Mouse (Mus musculus): ENCODE measurements at regions not wholly inside any gene's neighbourhood (a gene's known extent, or its start where the extent isn't known, plus 50 kb on each side); places are given as distances from the start of the nearest gene placed in this dataset.

DNA sequence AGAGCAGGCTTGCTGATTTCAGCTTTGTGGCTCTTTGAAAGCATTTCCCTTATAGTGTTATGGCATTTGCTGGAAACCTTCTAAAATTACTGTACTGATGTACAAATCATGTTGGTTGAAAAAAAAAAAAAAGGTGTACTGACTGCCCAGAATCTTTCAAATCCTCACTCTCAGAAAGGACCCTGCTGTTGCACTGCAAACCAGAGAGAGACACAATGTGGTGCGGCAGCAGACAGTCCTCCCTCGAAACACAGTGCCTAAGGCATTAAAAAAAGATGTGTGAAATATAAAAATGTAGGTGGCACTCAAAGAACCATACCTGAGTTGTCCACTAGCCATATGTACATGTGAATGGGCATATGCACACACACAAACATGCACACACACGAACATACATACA, 128.3 kb downstream of the Actr3 start:
- Histone ChIP-seq H3K4me3 (replicated peaks; ENCODE audit: low read length) (no peak overlapping the region), H3K27me3 (ENCODE audit: insufficient read depth, low read length) (no peaks in the 10 kb centered on the region), H3K36me3 (ENCODE audit: insufficient read depth, low read length) (no peaks in the 10 kb centered on the region), H3K9me3 (ENCODE audit: low read length) (peaks cover 22% of the 10 kb centered on the region), H3K4me1 (replicated peaks; ENCODE audit: low read depth, low read length) (no peaks in the 10 kb centered on the region)
- TF ChIP-seq POU5F1 (IDR thresholded peaks at IDR 0.05; ENCODE audit: borderline replicate concordance, low read length) (no peak), CTCF (conservative IDR thresholded peaks at IDR 0.05; ENCODE audit: low read length) (no peak), NANOG (IDR thresholded peaks at IDR 0.05; ENCODE audit: borderline replicate concordance, low read length) (no peak)

GRCm38 (mm10) chr1:125298520-125299090, 136.9 kb downstream of the Actr3 start:
- Histone ChIP-seq H3K4me1 (replicated peaks; ENCODE audit: low read depth, low read length) (no peaks in the 10 kb centered on the region), H3K27me3 (ENCODE audit: insufficient read depth, low read length) (no peaks in the 10 kb centered on the region), H3K4me3 (replicated peaks; ENCODE audit: low read length) (no peak overlapping the region), H3K9me3 (ENCODE audit: low read length) (no peaks in the 10 kb centered on the region), H3K36me3 (ENCODE audit: insufficient read depth, low read length) (no peaks in the 10 kb centered on the region)
- TF ChIP-seq NANOG (IDR thresholded peaks at IDR 0.05; ENCODE audit: borderline replicate concordance, low read length), result no peak
- no peak for TF ChIP-seq POU5F1 (IDR thresholded peaks at IDR 0.05; ENCODE audit: borderline replicate concordance, low read length)
- no peak for TF ChIP-seq CTCF (conservative IDR thresholded peaks at IDR 0.05; ENCODE audit: low read length)

DNA sequence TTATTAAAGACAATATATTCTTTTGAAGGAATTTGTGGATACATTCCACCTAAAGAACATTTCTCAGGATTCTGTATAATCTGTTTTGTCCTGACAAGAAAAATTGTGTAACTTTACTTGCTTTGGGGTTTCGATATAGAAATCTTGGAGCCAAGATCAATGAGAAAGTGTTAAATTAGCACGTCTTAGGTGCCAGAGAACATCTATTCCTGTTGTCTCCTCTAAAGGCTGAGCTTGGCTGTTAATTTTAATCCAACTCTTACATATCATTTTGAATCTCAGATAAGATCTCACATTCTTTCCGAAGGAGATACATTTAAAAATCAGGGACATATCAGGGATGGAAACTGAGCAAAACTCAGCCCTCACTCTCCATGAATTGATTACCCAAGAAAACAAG, 139.9 kb downstream of the Actr3 start:
- H3K4me1 ChIP-seq (replicated peaks; ENCODE audit: low read depth, low read length), result no peaks in the 10 kb centered on the region
- no peak overlapping the region for H3K4me3 ChIP-seq (replicated peaks; ENCODE audit: low read length)
- H3K9me3 ChIP-seq (ENCODE audit: low read length), result no peaks in the 10 kb centered on the region
- H3K36me3 ChIP-seq (ENCODE audit: insufficient read depth, low read length), result no peaks in the 10 kb centered on the region
- TF ChIP-seq NANOG (IDR thresholded peaks at IDR 0.05; ENCODE audit: borderline replicate concordance, low read length), result no peak
- TF ChIP-seq POU5F1 (IDR thresholded peaks at IDR 0.05; ENCODE audit: borderline replicate concordance, low read length), result no peak
- no peak for TF ChIP-seq CTCF (conservative IDR thresholded peaks at IDR 0.05; ENCODE audit: low read length)
- H3K27me3 ChIP-seq (ENCODE audit: insufficient read depth, low read length), result no peaks in the 10 kb centered on the region

DNA sequence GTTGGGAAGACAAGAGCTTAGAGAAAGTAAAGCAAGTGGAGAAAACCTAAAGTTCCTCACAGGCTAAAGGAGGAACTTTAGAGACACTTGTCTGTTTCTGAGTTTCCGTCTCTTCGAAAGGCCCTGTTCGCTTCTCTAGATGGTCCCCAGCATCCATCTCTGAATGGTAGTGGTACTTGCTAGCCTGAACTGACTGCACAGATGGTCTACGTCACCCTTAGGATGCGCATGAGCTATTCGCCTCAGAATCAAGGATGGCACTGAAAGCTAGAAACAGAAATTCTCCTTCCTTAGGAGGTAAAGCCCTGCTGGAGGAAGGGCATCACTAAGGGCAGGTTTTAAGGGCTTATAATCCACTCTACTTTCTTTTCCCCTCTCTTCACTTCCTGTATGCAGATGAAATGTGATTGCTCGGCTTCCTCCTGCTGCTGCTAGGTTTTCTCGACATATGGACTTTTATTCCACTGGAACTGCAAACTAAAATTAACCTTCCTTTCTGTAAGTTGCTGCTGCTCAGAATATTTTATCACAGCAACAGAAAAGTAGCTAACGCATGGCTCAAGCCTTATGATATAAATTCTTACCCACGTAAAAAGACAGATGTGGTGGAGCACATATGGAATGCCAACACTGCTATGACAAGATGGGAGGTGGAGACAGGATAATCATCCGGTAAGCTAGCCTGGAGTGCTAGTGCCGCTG, 145.1 kb downstream of the Actr3 start:
- Histone ChIP-seq H3K27me3 (ENCODE audit: insufficient read depth, low read length) (no peaks in the 10 kb centered on the region), H3K36me3 (ENCODE audit: insufficient read depth, low read length) (no peaks in the 10 kb centered on the region), H3K4me1 (replicated peaks; ENCODE audit: low read depth, low read length) (no peaks in the 10 kb centered on the region; the same call in 1 of the 2 replicates), H3K9me3 (ENCODE audit: low read length) (peaks cover 3% of the 10 kb centered on the region; the same call in 1 of the 2 replicates), H3K4me3 (replicated peaks; ENCODE audit: low read length) (no peak overlapping the region)
- TF ChIP-seq NANOG (IDR thresholded peaks at IDR 0.05; ENCODE audit: borderline replicate concordance, low read length) (no peak), CTCF (conservative IDR thresholded peaks at IDR 0.05; ENCODE audit: low read length) (no peak), POU5F1 (IDR thresholded peaks at IDR 0.05; ENCODE audit: borderline replicate concordance, low read length) (no peak)

GRCm38 (mm10) chr1:125286347-125286746, 149.2 kb downstream of the Actr3 start:
- Histone ChIP-seq H3K4me3 (replicated peaks; ENCODE audit: low read length) (no peak overlapping the region), H3K36me3 (ENCODE audit: insufficient read depth, low read length) (no peaks in the 10 kb centered on the region), H3K27me3 (ENCODE audit: insufficient read depth, low read length) (no peaks in the 10 kb centered on the region), H3K9me3 (ENCODE audit: low read length) (peaks cover 15% of the 10 kb centered on the region), H3K4me1 (replicated peaks; ENCODE audit: low read depth, low read length) (no peaks in the 10 kb centered on the region; the same call in 1 of the 2 replicates)
- TF ChIP-seq POU5F1 (IDR thresholded peaks at IDR 0.05; ENCODE audit: borderline replicate concordance, low read length) (no peak), NANOG (IDR thresholded peaks at IDR 0.05; ENCODE audit: borderline replicate concordance, low read length) (no peak)

DNA sequence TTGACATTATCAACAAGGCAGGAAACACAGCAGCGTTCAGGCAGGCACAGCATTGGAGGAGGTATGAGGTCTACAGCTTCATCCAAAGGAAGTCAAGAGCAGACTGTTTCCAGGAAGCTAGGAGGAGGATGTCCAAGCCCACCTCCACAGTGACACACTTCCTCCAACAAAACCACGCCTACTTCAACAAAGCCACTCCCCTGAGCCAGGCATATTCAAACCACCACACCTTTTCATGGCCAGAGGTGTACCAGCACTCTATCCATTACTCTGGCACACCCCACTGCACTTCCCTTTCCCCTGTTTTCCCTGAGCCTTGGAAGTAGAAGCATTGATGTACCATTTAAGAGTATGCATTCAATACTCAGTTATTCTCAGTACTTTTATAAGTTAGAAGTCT, 150.8 kb downstream of the Actr3 start:
- TF ChIP-seq POU5F1 (IDR thresholded peaks at IDR 0.05; ENCODE audit: borderline replicate concordance, low read length) (no peak), CTCF (conservative IDR thresholded peaks at IDR 0.05; ENCODE audit: low read length) (no peak), NANOG (IDR thresholded peaks at IDR 0.05; ENCODE audit: borderline replicate concordance, low read length) (no peak)
- H3K9me3 ChIP-seq (ENCODE audit: low read length), result peaks cover 15% of the 10 kb centered on the region

DNA sequence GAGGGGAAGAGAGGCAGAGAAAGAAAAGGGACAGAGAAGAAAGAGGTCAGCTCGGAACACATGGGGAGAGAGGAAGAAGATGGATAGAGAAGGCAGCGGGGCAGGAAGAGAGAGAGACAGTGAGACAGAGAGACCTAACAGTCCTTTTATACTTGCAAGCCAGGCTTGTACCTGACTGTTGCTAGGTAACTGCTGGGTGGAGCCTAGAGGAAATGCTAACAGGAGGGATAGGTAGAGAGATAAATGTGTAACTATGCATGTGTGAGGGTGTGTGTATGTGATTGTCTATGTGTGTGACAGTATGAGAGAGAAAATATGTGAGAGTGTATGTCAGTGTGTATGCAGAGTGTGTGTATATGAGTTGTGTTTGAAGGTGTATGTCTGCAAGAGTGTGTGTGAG, 161.8 kb downstream of the Actr3 start:
- Histone ChIP-seq H3K4me3 (replicated peaks; ENCODE audit: low read length) (no peak overlapping the region), H3K36me3 (ENCODE audit: insufficient read depth, low read length) (no peaks in the 10 kb centered on the region), H3K4me1 (replicated peaks; ENCODE audit: low read depth, low read length) (peaks cover 12% of the 10 kb centered on the region), H3K9me3 (ENCODE audit: low read length) (no peaks in the 10 kb centered on the region; the same call in 1 of the 2 replicates), H3K27me3 (ENCODE audit: insufficient read depth, low read length) (no peaks in the 10 kb centered on the region)
- TF ChIP-seq NANOG (IDR thresholded peaks at IDR 0.05; ENCODE audit: borderline replicate concordance, low read length) (no peak), CTCF (conservative IDR thresholded peaks at IDR 0.05; ENCODE audit: low read length) (no peak), POU5F1 (IDR thresholded peaks at IDR 0.05; ENCODE audit: borderline replicate concordance, low read length) (no peak)

More for the DNA sequence above, 150.8 kb downstream of the Actr3 start:
- Histone ChIP-seq H3K27me3 (ENCODE audit: insufficient read depth, low read length) (no peaks in the 10 kb centered on the region), H3K4me1 (replicated peaks; ENCODE audit: low read depth, low read length) (no peaks in the 10 kb centered on the region; the same call in 1 of the 2 replicates), H3K4me3 (replicated peaks; ENCODE audit: low read length) (no peak overlapping the region), H3K36me3 (ENCODE audit: insufficient read depth, low read length) (no peaks in the 10 kb centered on the region)

DNA sequence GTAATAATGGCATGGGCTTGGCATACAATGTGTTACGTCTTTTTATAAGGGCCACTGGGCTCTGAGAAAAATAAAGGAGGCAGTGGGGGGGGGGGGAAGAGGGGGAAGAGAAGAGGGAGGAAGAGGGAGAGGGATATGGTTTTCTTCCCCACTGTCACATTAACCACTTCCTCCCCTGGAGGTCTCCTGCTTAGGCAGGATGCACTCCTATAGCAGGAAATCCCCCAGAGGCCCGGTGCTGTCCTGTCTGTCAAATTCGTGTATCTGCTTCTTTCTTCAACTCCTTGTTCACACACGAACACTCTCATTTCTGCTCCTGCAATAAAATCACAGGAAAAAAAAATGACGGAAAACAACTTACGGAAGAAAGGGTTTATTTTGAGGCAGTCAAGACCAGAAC, 171.8 kb downstream of the Actr3 start:
- no peak overlapping the region for H3K4me3 ChIP-seq (replicated peaks; ENCODE audit: low read length)
- H3K4me1 ChIP-seq (replicated peaks; ENCODE audit: low read depth, low read length), result no peaks in the 10 kb centered on the region
- peaks cover 11% of the 10 kb centered on the region; the same call in 1 of the 2 replicates for H3K9me3 ChIP-seq (ENCODE audit: low read length)
- no peaks in the 10 kb centered on the region for H3K36me3 ChIP-seq (ENCODE audit: insufficient read depth, low read length)
- no peak for TF ChIP-seq NANOG (IDR thresholded peaks at IDR 0.05; ENCODE audit: borderline replicate concordance, low read length)
- TF ChIP-seq POU5F1 (IDR thresholded peaks at IDR 0.05; ENCODE audit: borderline replicate concordance, low read length), result no peak
- no peak for TF ChIP-seq CTCF (conservative IDR thresholded peaks at IDR 0.05; ENCODE audit: low read length)
- no peaks in the 10 kb centered on the region for H3K27me3 ChIP-seq (ENCODE audit: insufficient read depth, low read length)

Data from E14TG2a.4 (cell line).